Mouse (Mus musculus) spleen, adult 2 months (tissue): ENCODE results near the gene Gja3.

ENCODE experiments used
- CTCF ChIP-seq: fragments of 200-500 bp; IDR thresholded peaks from 2 replicates; pipeline ENCODE4 v1.5.1; 2011; ENCODE audit warnings: mild to moderate bottlenecking, inconsistent platforms; ENCODE audit not compliant: insufficient read depth, insufficient read length, insufficient replicate concordance; ENCODE audit errors: extremely low read depth
- POLR2A ChIP-seq: fragments of 200-500 bp; IDR thresholded peaks from 2 replicates; pipeline ENCODE4 v1.6.1; 2011; ENCODE audit warnings: low read depth, low read length, inconsistent platforms

DNA sequence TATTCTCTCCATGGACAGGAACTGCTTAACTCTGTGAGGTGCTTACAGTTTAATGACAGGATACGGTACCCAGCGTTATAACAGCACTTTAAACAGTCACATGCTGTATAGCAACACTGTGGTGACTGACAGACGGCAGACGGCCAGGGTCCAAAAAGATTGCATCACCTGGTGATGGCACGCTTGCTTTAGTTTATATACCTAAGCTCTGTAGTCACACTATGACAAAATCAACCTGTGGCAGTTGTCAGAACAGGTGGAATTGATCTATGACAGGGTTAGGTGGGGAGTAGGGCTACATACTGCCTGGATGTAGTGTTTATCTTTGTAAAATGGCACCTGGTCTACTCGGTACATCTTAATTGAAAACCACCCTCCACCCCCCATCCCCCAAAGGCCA lies 14.0 kb downstream of the Gja3 start:
- TF ChIP-seq POLR2A (no peak), CTCF (no peak)
